Mouse (Mus musculus) embryo, embryonic 11 days (tissue): ENCODE data around the gene 4833427G06Rik.

Experiments
- DNase-seq: peaks from one replicate; pipeline ENCODE4 v3.0.0-alpha.2; 2015

4833427G06Rik gene

GRCm38 (mm10) chr9:51060601-51061000 lies 41.3 kb downstream of the 4833427G06Rik start, which contains the start of gene Btg4:
Btg4 (plus strand) TSS chr9:51060901.
- no peak for DNase-seq

- DNase-seq, result no peak
Measured at GRCm38 (mm10) chr9:51058951-51059521, 42.8 kb downstream of the 4833427G06Rik start.

GRCm38 (mm10) chr9:51056360-51057324 lies 45.2 kb downstream of the 4833427G06Rik start:
- no peak for DNase-seq

DNA sequence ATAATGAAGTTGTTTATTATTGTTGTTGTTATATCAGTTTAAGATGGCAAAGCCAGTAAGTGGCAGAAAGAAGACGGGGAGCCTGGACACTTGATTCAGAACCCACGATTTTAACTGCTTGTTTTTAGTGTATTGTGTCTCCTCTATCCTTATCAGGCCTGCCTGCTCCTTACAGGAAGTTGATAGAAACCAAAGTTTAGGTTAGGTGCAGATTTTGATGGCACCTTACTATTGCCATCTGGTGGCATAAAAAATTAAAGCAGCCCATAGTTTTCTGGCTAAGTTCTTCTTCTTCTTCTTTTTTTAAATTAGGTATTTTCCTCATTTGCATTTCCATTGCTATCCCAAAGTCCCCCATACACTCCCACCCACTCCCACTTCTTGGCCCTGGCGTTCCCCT lies 49.7 kb downstream of the 4833427G06Rik start:
- DNase-seq, result no peak

GRCm38 (mm10) chr9:51042136-51042535 lies 59.7 kb downstream of the 4833427G06Rik start:
- no peak for DNase-seq

DNA sequence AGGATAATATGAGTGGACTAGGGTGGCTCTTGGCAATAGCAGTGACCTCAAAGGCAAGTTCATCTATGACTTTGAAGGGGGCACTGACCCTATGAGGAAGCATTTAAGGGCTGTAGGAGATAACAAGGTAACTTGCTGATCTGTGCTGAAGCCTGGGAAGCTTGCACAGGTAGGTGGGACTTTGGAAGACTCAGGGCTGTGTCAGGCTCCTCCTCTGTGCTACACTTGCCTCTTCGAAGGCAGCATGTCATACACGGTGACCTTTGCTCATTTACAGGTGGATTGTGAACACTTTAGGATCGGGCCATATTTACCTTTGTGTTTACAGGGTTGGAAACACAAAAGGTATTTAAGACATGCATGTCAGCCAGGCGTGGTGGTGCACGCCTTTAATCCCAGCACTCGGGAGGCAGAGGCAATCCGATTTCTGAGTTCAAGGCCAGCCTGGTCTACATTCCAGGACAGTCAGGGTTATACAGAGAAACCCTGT lies 60.3 kb downstream of the 4833427G06Rik start:
- no peak for DNase-seq

DNA sequence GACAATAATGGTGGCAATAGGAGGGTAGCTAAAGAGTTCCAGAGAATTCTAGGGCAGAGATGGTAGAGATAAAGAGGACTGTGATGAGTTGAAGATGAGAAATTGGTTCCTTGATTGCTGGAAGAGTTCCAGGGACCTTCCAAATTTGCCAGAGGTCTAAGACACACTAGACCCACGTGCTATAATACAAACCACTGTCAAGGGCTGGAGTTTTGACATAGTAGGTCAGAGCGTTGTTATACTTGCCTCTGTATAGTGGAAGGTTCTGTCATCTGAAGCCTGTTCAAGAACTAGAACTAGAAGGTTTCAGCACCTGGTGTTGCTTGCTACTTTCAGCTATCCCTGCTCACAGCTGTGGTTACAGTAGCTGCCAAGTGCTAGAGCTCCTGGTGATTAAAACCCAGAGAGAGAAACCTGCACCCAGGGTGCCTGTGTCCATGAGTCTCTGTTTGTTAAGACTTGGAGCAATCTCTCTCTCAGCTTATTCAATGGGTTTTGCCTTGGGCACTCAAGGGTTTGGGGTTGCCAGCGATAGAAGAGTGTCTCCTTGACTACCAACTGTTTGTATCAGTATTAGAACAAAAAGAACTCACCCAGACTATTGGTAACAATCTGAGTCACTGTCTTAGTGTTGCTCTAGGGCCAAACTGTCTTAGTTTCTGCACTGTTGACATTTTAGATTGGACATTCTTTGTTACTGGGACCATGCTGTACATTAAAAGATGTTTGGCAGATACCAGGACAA lies 68.9 kb downstream of the 4833427G06Rik start:
- DNase-seq, result no peak

DNA sequence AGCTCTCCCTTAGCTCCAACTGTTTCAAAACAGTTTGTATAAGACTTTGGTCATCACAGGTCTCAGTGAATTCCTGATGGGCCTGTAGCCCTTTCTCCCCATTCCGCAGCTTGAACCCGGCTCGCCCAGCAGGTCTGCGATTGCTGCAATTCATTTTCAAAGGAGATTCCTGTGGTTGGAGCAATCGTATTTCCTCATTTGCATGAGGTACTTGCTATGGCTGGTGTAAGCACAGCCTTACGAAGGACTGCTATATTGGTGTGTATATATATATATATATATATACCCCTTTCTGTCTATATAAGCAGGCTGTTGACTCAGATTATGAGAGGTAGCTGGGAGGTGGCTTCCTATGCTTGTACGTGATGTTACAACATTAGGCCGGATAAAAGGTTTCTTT lies 69.6 kb downstream of the 4833427G06Rik start:
- no peak for DNase-seq

GRCm38 (mm10) chr9:51031603-51032002 lies 70.3 kb downstream of the 4833427G06Rik start:
- DNase-seq, result no peak
